Mouse (Mus musculus) monocyte, adult 2 months (primary cell): ENCODE results near the gene Snrk.

Source experiments
- DNase-seq, 2 experiments: peaks; one replicate each; pipeline ENCODE4 v3.0.0; 2022; ENCODE audit warnings: low spot score in 2 of 2, low read depth in 1 of 2

Snrk gene

DNA sequence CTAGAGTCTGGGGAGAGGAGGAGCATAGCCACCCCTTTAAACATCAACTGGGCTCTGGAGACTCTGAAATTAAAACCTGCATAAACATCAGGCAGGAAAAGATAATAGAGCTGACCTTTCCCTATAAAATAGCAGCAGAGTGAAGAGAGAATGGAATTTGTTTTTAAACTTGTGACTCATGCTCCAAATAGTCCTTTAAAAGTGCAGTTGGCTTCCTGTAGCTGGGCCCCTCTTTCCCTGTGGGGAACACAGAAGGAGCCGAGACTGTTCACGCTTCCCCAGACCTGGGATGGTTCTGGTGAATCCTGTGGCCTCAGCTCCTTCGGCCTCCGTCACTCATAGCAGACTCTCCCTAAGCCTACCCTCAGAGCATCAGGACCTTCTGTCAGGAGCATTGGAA is 61.4 kb downstream of the Snrk start:
- DNase-seq: no peak

GRCm38 (mm10) chr9:122180105-122180504 is 63.0 kb downstream of the Snrk start:
- no peak for DNase-seq

- no peak for DNase-seq
Measured at GRCm38 (mm10) chr9:122183074-122183473, 66.0 kb downstream of the Snrk start.

DNA sequence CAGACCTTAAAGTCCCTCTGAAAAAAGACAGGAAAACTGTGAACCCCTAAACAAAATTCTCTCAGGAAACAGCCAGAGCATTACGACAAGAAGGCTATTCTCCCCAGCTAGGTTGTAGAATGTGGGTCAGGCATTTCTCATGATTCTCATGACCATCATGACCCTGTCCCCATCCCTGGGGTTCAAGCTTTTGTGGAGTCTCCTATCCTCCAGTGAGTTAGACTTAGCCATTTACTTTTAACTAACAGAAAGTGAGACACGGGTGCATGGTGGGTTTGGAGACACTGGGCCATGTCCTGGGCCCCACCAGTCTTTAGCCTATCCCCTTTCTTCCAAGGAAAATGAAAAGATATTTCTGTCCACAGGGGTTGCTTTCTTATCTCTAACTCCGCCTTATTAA is 67.3 kb downstream of the Snrk start:
- DNase-seq: no peak

- DNase-seq: peak in 1 of 2 experiments; percentile 25
Measured at GRCm38 (mm10) chr9:122185061-122185460, 68.0 kb downstream of the Snrk start.

- no peak for DNase-seq
Measured at GRCm38 (mm10) chr9:122185953-122186352, 68.9 kb downstream of the Snrk start.

- no peak for DNase-seq
Measured at GRCm38 (mm10) chr9:122186643-122187226, 69.7 kb downstream of the Snrk start.

DNA sequence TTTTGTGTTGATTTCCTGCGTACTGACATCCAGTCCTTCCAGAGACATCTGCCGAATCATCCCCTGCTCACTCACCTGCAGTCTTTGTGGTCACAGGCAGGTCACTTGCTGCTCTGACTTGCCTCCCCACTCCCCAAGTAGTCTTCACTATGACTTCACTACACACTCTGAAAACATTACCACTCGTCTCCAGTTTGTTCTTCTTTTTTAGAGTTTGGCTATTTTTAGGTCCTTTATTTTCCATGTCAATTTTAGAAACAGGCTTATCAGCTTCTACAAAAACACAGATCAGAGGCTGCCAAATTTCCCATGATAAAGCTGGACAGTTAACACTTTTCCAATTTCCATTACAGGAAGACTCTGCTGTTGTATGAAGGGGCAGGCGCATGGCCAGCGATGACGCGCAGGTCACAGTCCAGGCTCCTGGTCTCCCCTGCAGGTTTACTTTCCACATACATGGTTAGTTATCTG is 70.4 kb downstream of the Snrk start:
- no peak for DNase-seq

DNA sequence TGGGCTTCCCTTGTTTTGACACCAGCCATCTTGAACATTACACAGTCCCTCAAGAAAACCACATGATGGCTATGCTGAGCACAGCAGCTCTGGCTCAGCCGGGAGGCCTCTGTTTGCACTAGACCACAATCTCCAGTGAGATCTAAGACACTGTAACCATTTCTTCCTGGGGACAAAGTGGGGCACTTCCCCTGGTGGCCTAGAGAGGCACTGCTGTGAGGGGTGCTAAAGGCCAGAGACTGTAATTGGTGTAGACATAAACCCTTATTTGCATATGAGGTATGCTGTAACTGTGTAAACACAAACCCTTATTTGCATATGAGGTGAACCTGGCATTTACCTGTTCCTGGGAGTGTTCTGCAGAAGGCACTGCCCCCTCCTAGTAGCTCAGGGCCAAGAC is 71.7 kb downstream of the Snrk start:
- DNase-seq: no peak

DNA sequence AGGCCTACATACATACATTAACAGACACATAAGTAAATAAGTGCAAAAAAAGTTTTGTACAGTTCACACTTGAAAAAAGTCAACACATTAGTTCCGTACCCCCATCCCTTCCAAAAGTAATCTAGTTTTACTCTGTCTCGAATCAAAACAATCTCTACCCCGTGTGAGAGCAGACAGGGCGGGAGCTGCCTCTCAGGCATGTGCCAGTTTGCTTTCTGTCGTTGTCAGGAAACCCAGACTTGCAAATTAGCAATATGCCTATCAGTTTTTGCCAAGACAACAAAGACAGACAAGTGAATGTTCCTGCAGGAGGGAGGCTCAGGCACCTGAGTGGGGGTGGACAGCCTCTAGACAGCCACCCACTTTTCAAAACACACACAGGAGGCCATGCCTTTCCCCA is 76.3 kb downstream of the Snrk start:
- DNase-seq: no peak

DNA sequence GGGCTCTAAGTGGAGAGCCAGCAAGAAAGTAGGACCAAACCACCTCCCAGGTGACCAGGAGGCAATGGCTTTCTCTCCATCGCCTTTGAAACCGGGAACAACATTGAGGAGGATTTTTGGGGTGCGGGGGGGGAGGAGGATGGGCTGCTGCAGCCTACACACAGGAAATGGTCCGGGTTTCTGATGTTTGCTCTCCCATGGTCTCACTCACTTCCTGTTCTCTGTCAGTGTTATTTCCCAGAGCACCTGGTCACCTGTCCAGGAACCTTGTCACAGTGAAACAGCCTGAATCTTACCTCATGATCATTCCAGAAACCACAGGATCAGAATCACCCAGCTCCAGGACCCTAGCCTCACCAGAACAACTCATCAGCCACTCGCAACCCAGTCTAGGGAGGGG is 76.8 kb downstream of the Snrk start:
- DNase-seq: no peak

- DNase-seq: no peak
Measured at GRCm38 (mm10) chr9:122195042-122195682, 78.1 kb downstream of the Snrk start.

DNA sequence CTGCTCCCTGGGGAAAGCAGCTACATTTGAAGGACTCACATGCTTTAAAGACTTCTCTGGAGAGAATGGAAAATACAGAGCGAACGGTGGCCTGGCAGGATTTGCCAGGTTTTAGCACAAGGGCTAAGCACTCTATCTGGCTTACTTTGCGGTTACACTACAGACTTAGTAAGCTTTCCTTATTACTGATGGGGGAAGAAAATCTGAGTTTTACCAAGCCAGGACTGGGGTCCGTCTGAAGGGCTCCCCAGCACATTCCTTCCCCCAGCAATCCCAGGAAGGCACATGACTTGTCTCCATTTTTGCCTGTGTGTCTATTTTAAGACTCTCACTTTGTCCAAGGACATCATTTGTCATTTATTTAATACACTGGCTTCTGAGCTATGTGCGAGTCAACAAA is 80.0 kb downstream of the Snrk start:
- no peak for DNase-seq

GRCm38 (mm10) chr9:122198621-122199020 is 81.6 kb downstream of the Snrk start:
- DNase-seq: no peak

DNA sequence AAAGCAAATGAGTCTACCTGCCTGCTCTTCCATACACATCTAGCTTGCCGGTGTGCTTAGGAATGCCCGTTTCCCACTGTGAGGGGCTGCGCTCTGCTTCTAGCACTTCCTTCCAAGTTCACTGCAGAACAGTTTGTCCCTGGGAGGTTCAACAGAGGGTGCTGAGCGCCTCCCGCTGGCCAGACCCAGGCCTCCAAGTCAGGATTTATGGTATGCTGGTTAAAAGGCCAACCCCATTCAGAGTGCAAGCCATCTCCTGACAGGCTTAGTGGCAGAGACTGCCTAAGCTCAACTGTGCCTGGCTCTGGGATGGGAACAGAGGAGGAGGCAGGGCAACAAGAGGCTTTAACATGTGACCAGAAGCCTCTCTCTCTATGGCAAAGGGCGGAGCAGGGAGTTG is 82.2 kb downstream of the Snrk start:
- DNase-seq: no peak

DNA sequence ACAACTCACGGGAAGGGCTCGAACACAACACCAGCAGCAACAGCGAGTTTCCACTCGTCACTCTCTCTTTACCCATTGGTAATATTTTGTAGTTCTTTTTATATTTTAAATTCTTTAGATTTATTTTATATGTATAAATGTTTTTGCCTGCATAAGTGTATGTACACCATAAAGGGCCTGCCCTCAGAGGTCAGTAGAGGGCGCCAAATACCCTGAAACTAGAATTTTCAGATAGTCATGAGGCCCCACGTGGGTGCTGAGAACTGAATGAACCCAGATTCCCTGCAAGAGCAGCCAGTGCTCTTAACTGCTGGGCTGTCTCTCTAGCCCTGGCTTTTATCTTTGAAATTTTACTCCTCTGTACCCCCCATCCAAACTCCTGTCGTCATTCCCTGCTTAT is 87.4 kb downstream of the Snrk start:
- no peak for DNase-seq

GRCm38 (mm10) chr9:122205543-122206200 is 88.6 kb downstream of the Snrk start:
- no peak for DNase-seq

- no peak for DNase-seq
Measured at GRCm38 (mm10) chr9:122208311-122208710, 91.2 kb downstream of the Snrk start.

GRCm38 (mm10) chr9:122215118-122215517 is 98.1 kb downstream of the Snrk start:
- no peak for DNase-seq

DNA sequence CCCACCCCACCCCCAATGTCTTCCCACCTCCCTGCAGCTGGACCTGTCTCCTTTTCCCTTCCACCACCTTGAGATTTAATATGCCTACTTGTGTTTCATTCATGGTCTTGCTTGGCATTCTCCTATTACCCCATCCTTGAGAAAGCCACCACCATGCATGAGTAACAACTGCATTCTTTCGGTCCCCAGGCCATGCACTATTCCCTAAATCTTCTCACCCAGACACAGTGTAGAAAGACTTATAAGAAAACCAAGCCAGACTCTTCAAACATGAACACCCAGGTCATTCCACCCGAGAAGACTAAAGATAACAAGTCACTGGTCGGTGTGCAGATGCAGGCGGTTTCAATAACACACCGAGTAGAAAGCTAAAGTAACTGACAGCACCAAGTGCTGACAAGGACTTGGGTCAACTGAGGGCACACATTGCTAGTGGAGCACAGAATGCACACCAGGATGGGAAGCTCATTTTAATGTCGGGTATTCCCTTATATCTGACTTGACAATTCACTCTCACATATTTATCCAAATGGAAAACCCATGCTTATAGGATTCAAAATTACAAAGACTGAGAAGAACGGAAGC is 100.0 kb downstream of the Snrk start:
- DNase-seq: no peak
